Mouse (Mus musculus): Measurements from ENCODE around the gene Treml2. TPM values are rescaled to one million over a fixed set of nuclear protein-coding genes. Genes with fewer than 3 reads are reported as not detected.

Treml2 gene
- polyA plus RNA-seq, 1 experiment = not detected

- no peaks in the 10 kb centered on the region for H3K4me1 ChIP-seq (ENCODE audit: control insufficient read depth, insufficient read depth, low read length)
- no peak overlapping the region for H3K4me3 ChIP-seq (ENCODE audit: control insufficient read depth, low read depth, low read length)
- no peaks in the 10 kb centered on the region for H3K27me3 ChIP-seq (ENCODE audit: control insufficient read depth, insufficient read depth, low read length)
- H3K36me3 ChIP-seq (ENCODE audit: control insufficient read depth, insufficient read depth, low read length) = no peaks in the 10 kb centered on the region
- TF ChIP-seq POLR2A (IDR thresholded peaks at IDR 0.05; ENCODE audit: control insufficient read depth, low read depth, low read length) (no peak), CTCF (IDR thresholded peaks at IDR 0.05; ENCODE audit: control insufficient read depth, insufficient read depth, insufficient replicate concordance, low read depth, low read length) (no peak)
- no peak overlapping the region for H3K27ac ChIP-seq (ENCODE audit: control insufficient read depth, insufficient read depth, low read depth, low read length)
Measured at GRCm38 (mm10) chr17:48274098-48274497, 25.2 kb upstream of the Treml2 start.

GRCm38 (mm10) chr17:48274885-48275284 is 24.4 kb upstream of the Treml2 start:
- no peaks in the 10 kb centered on the region for H3K36me3 ChIP-seq (ENCODE audit: control insufficient read depth, insufficient read depth, low read length)
- H3K4me3 ChIP-seq (ENCODE audit: control insufficient read depth, low read depth, low read length) = no peak overlapping the region
- no peaks in the 10 kb centered on the region for H3K4me1 ChIP-seq (ENCODE audit: control insufficient read depth, insufficient read depth, low read length)
- no peaks in the 10 kb centered on the region for H3K27me3 ChIP-seq (ENCODE audit: control insufficient read depth, insufficient read depth, low read length)
- no peak overlapping the region for H3K27ac ChIP-seq (ENCODE audit: control insufficient read depth, insufficient read depth, low read depth, low read length)
- no peak for TF ChIP-seq POLR2A (IDR thresholded peaks at IDR 0.05; ENCODE audit: control insufficient read depth, low read depth, low read length)
- peak; percentile 29; the same call in 1 of the 2 replicates for TF ChIP-seq CTCF (IDR thresholded peaks at IDR 0.05; ENCODE audit: control insufficient read depth, insufficient read depth, insufficient replicate concordance, low read depth, low read length)

GRCm38 (mm10) chr17:48275736-48276135 is 23.6 kb upstream of the Treml2 start:
- Histone ChIP-seq H3K4me1 (ENCODE audit: control insufficient read depth, insufficient read depth, low read length) (no peaks in the 10 kb centered on the region), H3K27ac (ENCODE audit: control insufficient read depth, insufficient read depth, low read depth, low read length) (no peak overlapping the region), H3K36me3 (ENCODE audit: control insufficient read depth, insufficient read depth, low read length) (no peaks in the 10 kb centered on the region), H3K4me3 (ENCODE audit: control insufficient read depth, low read depth, low read length) (no peak overlapping the region), H3K27me3 (ENCODE audit: control insufficient read depth, insufficient read depth, low read length) (no peaks in the 10 kb centered on the region)
- TF ChIP-seq POLR2A (IDR thresholded peaks at IDR 0.05; ENCODE audit: control insufficient read depth, low read depth, low read length) = no peak
- TF ChIP-seq CTCF (IDR thresholded peaks at IDR 0.05; ENCODE audit: control insufficient read depth, insufficient read depth, insufficient replicate concordance, low read depth, low read length) = no peak

GRCm38 (mm10) chr17:48278381-48278780 is 20.9 kb upstream of the Treml2 start:
- no peaks in the 10 kb centered on the region for H3K36me3 ChIP-seq (ENCODE audit: control insufficient read depth, insufficient read depth, low read length)
- no peaks in the 10 kb centered on the region for H3K27me3 ChIP-seq (ENCODE audit: control insufficient read depth, insufficient read depth, low read length)
- H3K4me1 ChIP-seq (ENCODE audit: control insufficient read depth, insufficient read depth, low read length) = peaks cover 6% of the 10 kb centered on the region
- H3K4me3 ChIP-seq (ENCODE audit: control insufficient read depth, low read depth, low read length) = no peak overlapping the region
- TF ChIP-seq CTCF (IDR thresholded peaks at IDR 0.05; ENCODE audit: control insufficient read depth, insufficient read depth, insufficient replicate concordance, low read depth, low read length) = no peak
- no peak for TF ChIP-seq POLR2A (IDR thresholded peaks at IDR 0.05; ENCODE audit: control insufficient read depth, low read depth, low read length)
- no peak overlapping the region for H3K27ac ChIP-seq (ENCODE audit: control insufficient read depth, insufficient read depth, low read depth, low read length)

GRCm38 (mm10) chr17:48279002-48279401 is 20.3 kb upstream of the Treml2 start:
- no peaks in the 10 kb centered on the region for H3K36me3 ChIP-seq (ENCODE audit: control insufficient read depth, insufficient read depth, low read length)
- H3K27me3 ChIP-seq (ENCODE audit: control insufficient read depth, insufficient read depth, low read length) = no peaks in the 10 kb centered on the region
- no peak overlapping the region for H3K27ac ChIP-seq (ENCODE audit: control insufficient read depth, insufficient read depth, low read depth, low read length)
- no peak overlapping the region for H3K4me3 ChIP-seq (ENCODE audit: control insufficient read depth, low read depth, low read length)
- no peak for TF ChIP-seq POLR2A (IDR thresholded peaks at IDR 0.05; ENCODE audit: control insufficient read depth, low read depth, low read length)
- TF ChIP-seq CTCF (IDR thresholded peaks at IDR 0.05; ENCODE audit: control insufficient read depth, insufficient read depth, insufficient replicate concordance, low read depth, low read length) = no peak
- H3K4me1 ChIP-seq (ENCODE audit: control insufficient read depth, insufficient read depth, low read length) = peaks cover 6% of the 10 kb centered on the region

- Histone ChIP-seq H3K4me3 (ENCODE audit: control insufficient read depth, low read depth, low read length) (no peak overlapping the region), H3K27ac (ENCODE audit: control insufficient read depth, insufficient read depth, low read depth, low read length) (no peak overlapping the region), H3K36me3 (ENCODE audit: control insufficient read depth, insufficient read depth, low read length) (no peaks in the 10 kb centered on the region), H3K4me1 (ENCODE audit: control insufficient read depth, insufficient read depth, low read length) (peaks cover 6% of the 10 kb centered on the region), H3K27me3 (ENCODE audit: control insufficient read depth, insufficient read depth, low read length) (no peaks in the 10 kb centered on the region)
- TF ChIP-seq POLR2A (IDR thresholded peaks at IDR 0.05; ENCODE audit: control insufficient read depth, low read depth, low read length) (no peak), CTCF (IDR thresholded peaks at IDR 0.05; ENCODE audit: control insufficient read depth, insufficient read depth, insufficient replicate concordance, low read depth, low read length) (no peak)
Measured at GRCm38 (mm10) chr17:48280943-48281738, 18.2 kb upstream of the Treml2 start.

- H3K4me3 ChIP-seq (ENCODE audit: control insufficient read depth, low read depth, low read length) = no peak overlapping the region
- H3K36me3 ChIP-seq (ENCODE audit: control insufficient read depth, insufficient read depth, low read length) = no peaks in the 10 kb centered on the region
- TF ChIP-seq CTCF (IDR thresholded peaks at IDR 0.05; ENCODE audit: control insufficient read depth, insufficient read depth, insufficient replicate concordance, low read depth, low read length) (no peak), POLR2A (IDR thresholded peaks at IDR 0.05; ENCODE audit: control insufficient read depth, low read depth, low read length) (no peak)
- peaks cover 6% of the 10 kb centered on the region for H3K4me1 ChIP-seq (ENCODE audit: control insufficient read depth, insufficient read depth, low read length)
- no peaks in the 10 kb centered on the region for H3K27me3 ChIP-seq (ENCODE audit: control insufficient read depth, insufficient read depth, low read length)
- no peak overlapping the region for H3K27ac ChIP-seq (ENCODE audit: control insufficient read depth, insufficient read depth, low read depth, low read length)
Measured at GRCm38 (mm10) chr17:48281739-48282085, 17.6 kb upstream of the Treml2 start.

All from testis, adult 2 months (tissue).